Mouse (Mus musculus) hindbrain, embryonic 16.5 days (tissue): Measurements from ENCODE around the gene Ptk6. TPM values are rescaled to one million over a fixed set of nuclear protein-coding genes. Genes with fewer than 3 reads are reported as not detected.
A peak's percentile ranks its signal among the peaks of the same experiment; 100 is the strongest.
"Not testable (repeated sequence)": the region's sequence is repeated elsewhere in the genome, so short reads cannot be mapped to it uniquely, and the experiment has no call there.

ENCODE experiments used
- ATAC-seq: fragments of 200-750 bp; cut with Nextera tagmentation; 2 replicates; pipeline ENCODE4 v1.8.0; 2017; ENCODE audit warnings: moderate TSS enrichment, moderate library complexity
- H3K27ac ChIP-seq: fragments of 300-500 bp; sonication (generic); 2 replicates; pipeline ENCODE4 v1.5.1; 2014; ENCODE audit warnings: low read depth, mild to moderate bottlenecking, control low read depth, low read length, moderate library complexity
- H3K27me3 ChIP-seq: fragments of 300-500 bp; sonication (generic); replicated peaks from 2 replicates; pipeline ENCODE4 v1.6.1; 2014; ENCODE audit warnings: low read length; ENCODE audit not compliant: control insufficient read depth, insufficient read depth
- H3K36me3 ChIP-seq: fragments of 300-500 bp; sonication (generic); 2 replicates; pipeline ENCODE4 v1.6.1; 2014; ENCODE audit warnings: mild to moderate bottlenecking, low read length, moderate library complexity, mixed read lengths; ENCODE audit not compliant: control insufficient read depth, insufficient read depth
- H3K4me1 ChIP-seq: fragments of 300-500 bp; sonication (generic); 2 replicates; pipeline ENCODE4 v1.6.1; 2014; ENCODE audit warnings: low read depth, low read length; ENCODE audit not compliant: control insufficient read depth, insufficient read depth
- H3K4me2 ChIP-seq: fragments of 300-500 bp; sonication (generic); 2 replicates; pipeline ENCODE4 v1.6.1; 2014; ENCODE audit warnings: mild to moderate bottlenecking, low read length, control low read depth, moderate library complexity
- H3K4me3 ChIP-seq: fragments of 300-500 bp; sonication (generic); 2 replicates; pipeline ENCODE4 v1.5.1; 2014; ENCODE audit warnings: mild to moderate bottlenecking, low read length, control low read depth, moderate library complexity
- H3K9ac ChIP-seq: fragments of 300-500 bp; sonication (generic); 2 replicates; pipeline ENCODE4 v1.6.1; 2014; ENCODE audit warnings: low read depth, mild to moderate bottlenecking, control low read depth, low read length, moderate library complexity
- H3K9me3 ChIP-seq: fragments of 300-500 bp; sonication (generic); 2 replicates; pipeline ENCODE4 v1.6.1; 2014; ENCODE audit warnings: mild to moderate bottlenecking, low read length, moderate library complexity; ENCODE audit not compliant: control insufficient read depth
- WGBS: fragments of 180-500 bp; shearing (Covaris S2); extraction: QIAGEN DNeasy Blood & Tissue Kit; methylation state at CpG from one replicate; pipeline ENCODE4 v1.1.7; 2014; 5-methylcytosine and 5-hydroxymethylcytosine counted together
- polyA plus RNA-seq: library from polyadenylated mRNA; unstranded; fragments of >200 nt; fragmentation: Nextera tagmentation; extraction: Ambion mirVana; gene quantifications from 2 replicates; pipeline ENCODE4 v1.2.1, GENCODE M21; 2015

The Ptk6 gene
- polyA plus RNA-seq, 1 experiment from 2014 or later = not detected

DNA sequence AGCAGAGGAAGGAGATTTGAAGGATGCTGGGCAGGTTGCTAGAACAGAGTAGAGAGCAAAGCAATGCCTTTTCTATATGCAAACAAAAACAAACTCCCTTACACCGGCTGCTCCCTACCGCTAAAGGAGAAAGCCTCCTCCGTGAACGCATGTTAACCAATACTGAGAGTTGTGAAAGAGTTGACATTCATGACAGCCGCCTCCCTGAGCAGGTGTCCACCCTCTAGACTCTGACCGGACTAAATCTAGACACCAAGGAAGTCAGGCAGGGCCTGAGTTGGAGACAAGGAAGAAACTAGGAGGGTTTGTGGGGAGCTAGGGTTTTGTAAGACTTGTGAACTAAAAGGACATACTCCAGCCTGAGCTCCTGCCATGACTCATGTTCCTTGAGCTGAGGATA lies 297 bp upstream of the Ptk6 start:
- Histone ChIP-seq H3K27me3 (no peaks in the 10 kb centered on the region), H3K4me3 (no peak overlapping the region), H3K4me2 (no peak overlapping the region), H3K36me3 (no peaks in the 10 kb centered on the region), H3K27ac (no peak overlapping the region), H3K4me1 (no peaks in the 10 kb centered on the region), H3K9me3 (no peaks in the 10 kb centered on the region), H3K9ac (no peak overlapping the region)
- no peak for ATAC-seq
- 74% methylated on average over 6 of the region's 6 CpGs for WGBS

DNA sequence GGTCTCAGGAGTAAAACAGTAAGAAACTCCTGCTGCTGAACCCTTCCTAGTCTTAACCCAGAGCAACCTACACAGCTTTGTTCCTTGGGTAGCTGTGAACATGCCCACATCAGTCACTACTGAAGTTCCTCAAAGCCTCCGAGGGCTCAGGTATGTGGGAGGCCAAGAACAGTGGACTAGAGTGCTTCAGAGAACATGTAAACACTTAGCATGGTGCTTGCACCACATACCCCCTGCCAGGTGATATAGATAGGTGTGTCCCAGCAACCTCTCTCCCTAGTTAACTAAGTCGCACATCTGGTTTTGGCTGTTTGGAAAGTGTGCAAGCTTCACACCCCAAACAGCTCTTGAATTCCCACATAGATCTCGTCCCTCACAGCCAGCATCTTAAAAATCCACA lies 983 bp downstream of the Ptk6 start:
- Histone ChIP-seq H3K4me3 (no peak overlapping the region), H3K4me1 (no peaks in the 10 kb centered on the region), H3K4me2 (no peak overlapping the region), H3K36me3 (no peaks in the 10 kb centered on the region), H3K9ac (no peak overlapping the region), H3K27me3 (no peaks in the 10 kb centered on the region), H3K9me3 (no peaks in the 10 kb centered on the region), H3K27ac (no peak overlapping the region)
- WGBS = 80% methylated on average over 3 of the region's 3 CpGs
- no peak for ATAC-seq

DNA sequence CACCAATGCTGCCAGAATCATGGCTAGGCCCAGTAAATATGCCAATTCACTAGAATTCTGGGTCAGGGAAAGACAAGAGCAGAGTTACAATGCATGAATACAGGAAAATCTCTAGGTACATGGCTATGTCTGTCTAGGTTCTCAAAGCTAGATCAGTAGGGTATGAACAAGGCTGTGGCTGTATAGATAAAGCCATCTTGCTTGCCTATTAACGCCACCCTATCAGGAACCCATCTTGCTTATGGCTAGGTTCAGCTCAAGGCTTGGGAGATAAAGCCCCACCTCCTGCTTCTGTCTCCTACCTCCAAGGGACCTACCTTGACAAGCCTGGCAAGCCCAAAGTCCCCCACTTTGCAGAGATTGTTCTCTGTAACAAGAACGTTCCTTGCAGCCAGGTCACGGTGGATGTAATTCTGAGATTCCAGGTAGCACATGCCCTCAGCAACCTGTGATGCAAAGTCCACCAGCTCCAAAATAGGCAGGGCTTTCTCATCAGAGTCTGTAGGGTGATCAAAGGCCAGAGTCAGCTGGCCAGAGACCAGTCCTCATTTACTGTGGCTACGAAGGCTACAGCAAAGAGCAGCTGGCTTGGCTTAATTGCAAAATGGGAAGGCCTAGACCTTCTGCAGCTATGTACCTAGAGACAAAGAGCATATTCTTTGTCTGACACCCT lies 5.8 kb downstream of the Ptk6 start:
- H3K27ac ChIP-seq = no peak overlapping the region
- H3K36me3 ChIP-seq = no peaks in the 10 kb centered on the region
- 86% methylated on average over 4 of the region's 4 CpGs for WGBS
- no peaks in the 10 kb centered on the region for H3K4me1 ChIP-seq
- H3K9ac ChIP-seq = no peak overlapping the region
- H3K9me3 ChIP-seq = no peaks in the 10 kb centered on the region
- ATAC-seq = no peak
- H3K27me3 ChIP-seq = no peaks in the 10 kb centered on the region
- H3K4me2 ChIP-seq = no peak overlapping the region
- no peak overlapping the region for H3K4me3 ChIP-seq

DNA sequence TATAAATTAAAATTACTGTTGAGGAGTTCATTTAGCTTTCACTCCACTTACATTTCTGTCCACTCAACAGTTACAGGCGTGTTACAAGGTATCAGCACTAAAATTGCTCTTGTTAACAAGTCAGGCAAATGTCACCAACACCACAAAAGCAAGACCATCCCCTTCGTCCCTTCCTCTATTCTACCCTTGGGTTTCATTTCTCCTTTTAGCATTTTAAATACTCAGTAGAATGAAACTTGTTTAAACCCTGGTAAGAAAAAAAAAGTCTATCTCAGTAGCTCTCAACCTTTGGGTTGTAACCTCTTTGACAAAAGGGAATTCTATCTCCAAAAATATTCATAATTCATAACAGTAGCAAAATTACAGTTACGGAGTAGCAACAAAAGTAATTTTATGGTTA lies 9.5 kb downstream of the Ptk6 start:
- no peak for ATAC-seq
- no peaks in the 10 kb centered on the region for H3K27me3 ChIP-seq

DNA sequence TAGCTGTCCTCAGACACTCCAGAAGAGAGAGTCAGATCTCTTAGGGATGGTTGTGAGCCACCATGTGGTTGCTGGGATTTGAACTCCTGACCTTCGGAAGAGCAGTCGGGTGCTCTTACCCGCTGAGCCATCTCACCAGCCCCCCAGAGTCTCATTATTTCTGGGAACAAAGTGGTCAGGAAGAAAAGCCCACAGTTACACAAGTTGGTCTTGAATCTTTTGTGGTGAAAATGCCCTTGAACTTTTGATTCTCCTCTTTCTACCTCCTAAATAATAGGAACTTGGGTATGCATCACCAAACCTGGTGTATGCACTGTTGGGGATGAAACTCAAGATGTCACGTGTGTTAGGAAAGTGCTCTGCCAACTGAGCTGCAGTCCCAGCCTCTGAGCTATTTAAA lies 10.7 kb downstream of the Ptk6 start:
- H3K9me3 ChIP-seq = no peaks in the 10 kb centered on the region
- no peak overlapping the region for H3K4me3 ChIP-seq
- peaks cover 6% of the 10 kb centered on the region; the same call in 1 of the 2 replicates for H3K36me3 ChIP-seq
- H3K27me3 ChIP-seq = no peaks in the 10 kb centered on the region
- whole genome bisulfite sequencing = 53% methylated on average over 4 of the region's 4 CpGs
- ATAC-seq = no peak
- H3K9ac ChIP-seq = no peak overlapping the region
- H3K27ac ChIP-seq = no peak overlapping the region
- H3K4me2 ChIP-seq = no peak overlapping the region
- H3K4me1 ChIP-seq = peaks cover 8% of the 10 kb centered on the region

More for the DNA sequence above, 9.5 kb downstream of the Ptk6 start:
- H3K4me2 ChIP-seq = no peak overlapping the region
- H3K4me1 ChIP-seq = peaks cover 8% of the 10 kb centered on the region
- H3K9me3 ChIP-seq = no peaks in the 10 kb centered on the region
- H3K9ac ChIP-seq = no peak overlapping the region
- no peak overlapping the region for H3K4me3 ChIP-seq
- 75% methylated on average over 3 of the region's 3 CpGs for WGBS
- no peak overlapping the region for H3K27ac ChIP-seq
- peaks cover 6% of the 10 kb centered on the region; the same call in 1 of the 2 replicates for H3K36me3 ChIP-seq

DNA sequence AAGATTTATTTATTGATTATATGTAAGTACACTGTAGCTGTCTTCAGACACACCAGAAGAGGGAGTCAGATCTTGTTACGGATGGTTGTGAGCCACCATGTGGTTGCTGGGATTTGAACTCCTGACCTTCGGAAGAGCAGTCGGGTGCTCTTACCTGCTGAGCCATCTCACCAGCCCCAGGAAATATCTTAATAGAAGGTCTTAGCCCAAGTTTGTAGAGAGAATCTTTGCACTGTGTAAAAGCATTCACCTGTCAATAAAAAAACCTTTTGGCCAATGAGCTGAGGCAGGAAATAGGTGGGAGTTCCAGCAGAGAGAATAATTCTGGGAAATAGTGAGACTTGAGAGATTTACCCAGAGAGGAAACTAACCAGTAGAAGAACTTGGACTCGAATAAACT lies 11.2 kb downstream of the Ptk6 start:
- not testable (repeated sequence) for H3K9me3 ChIP-seq, H3K9ac ChIP-seq, H3K27me3 ChIP-seq, H3K4me2 ChIP-seq, ATAC-seq, H3K4me1 ChIP-seq, H3K27ac ChIP-seq, H3K4me3 ChIP-seq, H3K36me3 ChIP-seq
- 75% methylated on average over 3 of the region's 4 CpGs for WGBS

DNA sequence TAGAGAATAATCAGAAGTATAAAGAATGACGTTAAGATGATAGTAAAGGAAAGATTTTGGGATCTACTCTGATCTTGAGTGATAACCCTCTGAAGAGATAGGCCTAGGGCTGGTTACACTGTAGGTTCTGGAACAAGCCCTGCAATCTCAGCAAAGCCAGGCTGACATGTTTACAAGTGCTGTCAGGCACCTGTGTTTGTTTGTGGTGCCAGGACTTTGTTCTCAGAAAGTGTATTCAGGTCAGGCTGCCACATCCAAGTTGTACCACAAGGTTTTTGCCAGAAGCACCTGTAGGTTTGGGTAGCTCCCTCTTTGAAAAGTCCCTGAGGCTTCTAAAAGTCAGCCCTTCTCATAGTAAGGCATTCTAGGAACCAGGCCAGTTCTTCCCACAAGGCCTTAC lies 13.3 kb downstream of the Ptk6 start:
- WGBS = 91% methylated on average over 1 of the region's 1 CpGs
- H3K9me3 ChIP-seq = no peaks in the 10 kb centered on the region
- no peaks in the 10 kb centered on the region for H3K27me3 ChIP-seq
- no peak overlapping the region for H3K9ac ChIP-seq
- no peak overlapping the region for H3K4me3 ChIP-seq
- peaks cover 6% of the 10 kb centered on the region; the same call in 1 of the 2 replicates for H3K36me3 ChIP-seq
- peaks cover 8% of the 10 kb centered on the region for H3K4me1 ChIP-seq
- ATAC-seq = no peak
- H3K27ac ChIP-seq = no peak overlapping the region
- H3K4me2 ChIP-seq = no peak overlapping the region

DNA sequence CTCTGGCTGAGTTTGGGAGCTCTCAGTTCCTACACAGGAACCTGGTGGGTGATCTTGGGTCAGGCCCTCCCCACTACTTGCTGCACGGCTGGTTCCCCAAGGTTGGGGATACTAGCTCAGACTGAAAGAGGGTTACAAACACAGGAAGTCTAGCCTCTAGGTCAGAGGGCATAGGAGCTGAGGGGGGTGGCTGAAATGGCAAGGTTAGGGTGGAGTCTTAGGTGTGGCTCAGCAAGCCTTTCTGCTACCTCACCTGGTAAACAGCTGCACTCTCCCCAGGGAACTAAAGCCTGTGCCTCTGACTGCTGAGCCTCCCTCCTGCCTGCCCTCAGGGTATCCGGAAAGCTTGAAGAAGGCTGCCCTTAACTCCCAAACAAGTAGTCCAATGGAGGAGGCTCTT lies 13.9 kb downstream of the Ptk6 start:
- Histone ChIP-seq H3K36me3 (peaks cover 6% of the 10 kb centered on the region; the same call in 1 of the 2 replicates), H3K4me3 (peak overlapping the region; percentile 15), H3K9me3 (no peaks in the 10 kb centered on the region), H3K27ac (0 out of 2 replicates have a peak overlapping the region, but pooled peaks have one; percentile 34), H3K9ac (peak overlapping the region; percentile 35; the same call in 1 of the 2 replicates), H3K4me2 (peak overlapping the region; percentile 72), H3K4me1 (peaks cover 8% of the 10 kb centered on the region), H3K27me3 (no peaks in the 10 kb centered on the region)
- 84% methylated on average over 2 of the region's 2 CpGs for WGBS
- ATAC-seq = no peak

DNA sequence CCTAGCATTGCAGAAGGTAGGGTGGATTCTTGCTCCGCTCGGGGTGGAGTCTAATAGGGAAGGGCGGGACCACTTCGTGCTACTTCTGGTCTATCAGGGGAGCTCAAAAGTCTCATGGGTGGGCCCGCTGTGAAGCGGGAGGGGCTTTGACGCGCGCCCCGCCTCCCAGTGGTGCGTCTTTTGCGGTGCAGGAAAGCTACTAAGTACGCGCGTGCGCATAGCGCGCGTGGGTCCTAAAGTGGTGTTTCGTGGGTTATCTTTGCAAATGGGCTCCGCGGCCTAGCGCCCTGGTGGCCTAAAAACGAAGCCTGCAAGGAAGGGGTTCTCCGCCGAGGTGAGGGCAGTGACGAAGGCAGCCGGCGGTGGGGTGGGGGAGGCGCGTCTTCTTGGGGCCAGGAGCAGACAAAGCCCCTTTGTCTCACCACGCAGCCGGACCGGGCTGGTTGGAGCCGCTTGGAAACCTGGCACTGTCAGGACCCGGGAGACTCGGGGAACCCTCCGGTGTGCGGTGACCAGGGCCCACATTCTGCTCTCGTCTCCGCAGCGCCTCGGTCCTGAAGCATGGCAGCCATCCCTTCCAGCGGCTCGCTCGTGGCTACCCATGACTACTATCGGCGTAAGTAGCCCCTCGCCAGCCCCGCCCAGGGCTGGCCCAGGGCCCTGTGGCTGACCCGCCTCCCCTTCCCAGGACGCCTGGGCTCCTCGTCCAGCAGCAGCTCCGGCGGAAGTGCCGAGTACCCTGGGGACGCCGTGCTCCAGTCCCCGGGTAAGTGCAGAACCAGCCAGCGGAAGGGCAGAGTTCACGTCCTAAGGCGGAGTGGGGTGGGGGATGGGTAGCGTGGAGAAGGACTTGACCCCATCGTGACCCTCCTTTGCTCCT lies 15.2 kb downstream of the Ptk6 start, which contains the start of gene Ppdpf:
Ppdpf (plus strand) TSS at position 127 of the 880 bp plus-strand sequence.
- peak; percentile 92 for ATAC-seq
- Histone ChIP-seq H3K27me3 (no peaks in the 10 kb centered on the region), H3K36me3 (peaks cover 6% of the 10 kb centered on the region; the same call in 1 of the 2 replicates), H3K4me3 (peak within 1 kb of the TSS; percentile 71), H3K27ac (peak within 1 kb of the TSS; percentile 96), H3K4me1 (peaks cover 8% of the 10 kb centered on the region), H3K4me2 (peak within 1 kb of the TSS; percentile 72), H3K9ac (peak within 1 kb of the TSS; percentile 94), H3K9me3 (no peaks in the 10 kb centered on the region)
- under 1% methylated on average over 64 of the region's 64 CpGs for WGBS
